Mouse (Mus musculus) splenic B cell, adult 2 months (primary cell): ENCODE measurements at regions not wholly inside any gene's neighbourhood (a gene's known extent, or its start where the extent isn't known, plus 50 kb on each side); places are given as distances from the start of the nearest gene placed in this dataset.
A peak's percentile ranks its signal among the peaks of the same experiment; 100 is the strongest.

Experiments used
- DNase-seq: peaks from one replicate; pipeline ENCODE4 v3.0.0-alpha.2; 2011; ENCODE audit warnings: low read depth, low spot score
- H3K27me3 ChIP-seq: 2 replicates; pipeline ENCODE4 v1.6.1; 2012; ENCODE audit warnings: mild to moderate bottlenecking, low read length, moderate library complexity, mixed read lengths; ENCODE audit not compliant: control insufficient read depth, poor library complexity, insufficient read depth, severe bottlenecking
- H3K36me3 ChIP-seq: 2 replicates; pipeline ENCODE4 v1.6.1; 2012; ENCODE audit warnings: mild to moderate bottlenecking, low read length, moderate library complexity, mixed read lengths; ENCODE audit not compliant: control insufficient read depth, poor library complexity, insufficient read depth, severe bottlenecking

- DNase-seq: no peak
- 0 out of 2 replicates have a peak, but pooled peaks cover 2% of the 10 kb centered on the region for H3K27me3 ChIP-seq
- no peaks in the 10 kb centered on the region for H3K36me3 ChIP-seq
These were observed 155.1 kb downstream of the Insig2 start for GRCm38 (mm10) chr1:121177136-121177907.

GRCm38 (mm10) chr1:121177908-121178311 lies 154.5 kb downstream of the Insig2 start:
- DNase-seq: no peak
- H3K27me3 ChIP-seq: 0 out of 2 replicates have a peak, but pooled peaks cover 2% of the 10 kb centered on the region
- no peaks in the 10 kb centered on the region for H3K36me3 ChIP-seq

GRCm38 (mm10) chr1:121178611-121179245 lies 153.7 kb downstream of the Insig2 start:
- H3K27me3 ChIP-seq: 0 out of 2 replicates have a peak, but pooled peaks cover 2% of the 10 kb centered on the region
- DNase-seq: no peak
- H3K36me3 ChIP-seq: no peaks in the 10 kb centered on the region

DNA sequence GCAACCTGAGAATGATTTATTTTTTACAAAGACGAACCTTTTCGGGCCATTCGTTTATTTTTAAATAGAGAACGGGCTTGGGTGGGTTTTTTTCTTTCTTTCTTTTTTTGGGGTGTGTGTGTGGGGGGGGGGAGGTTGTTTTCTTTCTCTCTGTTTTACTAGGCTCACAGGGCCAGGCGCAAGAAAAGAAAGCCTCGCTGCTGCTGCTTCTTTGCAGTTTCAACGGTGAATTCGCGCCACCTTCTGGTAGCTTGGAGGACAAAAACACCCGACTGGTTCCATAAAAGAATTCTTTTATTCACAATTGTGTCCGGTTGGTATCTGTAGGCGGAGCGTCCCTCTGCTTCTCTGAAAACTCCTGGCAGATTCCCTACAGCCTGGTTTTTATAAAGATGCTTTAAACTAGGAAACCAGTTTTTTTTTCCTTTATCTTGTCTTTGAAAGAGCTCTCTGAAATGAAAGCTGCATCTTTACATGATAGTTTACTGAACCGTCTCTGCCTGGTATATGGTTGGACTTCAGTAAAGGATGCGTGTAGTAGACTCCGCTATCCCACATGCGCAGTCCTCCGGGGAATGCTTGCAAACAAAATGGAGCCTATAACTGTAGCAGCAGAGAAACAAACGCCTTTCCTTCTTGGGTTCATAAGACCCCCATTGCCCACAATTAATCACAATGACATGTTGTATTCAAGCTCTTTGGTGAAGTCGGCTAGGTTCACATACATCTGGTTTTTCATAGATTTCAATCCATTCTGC lies 151.9 kb downstream of the Insig2 start:
- peak; percentile 41 for DNase-seq
- H3K27me3 ChIP-seq: 0 out of 2 replicates have a peak, but pooled peaks cover 2% of the 10 kb centered on the region

GRCm38 (mm10) chr1:121188895-121189294 lies 143.5 kb downstream of the Insig2 start:
- H3K36me3 ChIP-seq: no peaks in the 10 kb centered on the region
- H3K27me3 ChIP-seq: no peaks in the 10 kb centered on the region
- DNase-seq: no peak

More for the DNA sequence above, 151.9 kb downstream of the Insig2 start:
- H3K36me3 ChIP-seq: no peaks in the 10 kb centered on the region

- Histone ChIP-seq H3K36me3 (no peaks in the 10 kb centered on the region), H3K27me3 (no peaks in the 10 kb centered on the region)
- no peak for DNase-seq
These were observed 137.6 kb downstream of the Insig2 start for GRCm38 (mm10) chr1:121194800-121195199.

DNA sequence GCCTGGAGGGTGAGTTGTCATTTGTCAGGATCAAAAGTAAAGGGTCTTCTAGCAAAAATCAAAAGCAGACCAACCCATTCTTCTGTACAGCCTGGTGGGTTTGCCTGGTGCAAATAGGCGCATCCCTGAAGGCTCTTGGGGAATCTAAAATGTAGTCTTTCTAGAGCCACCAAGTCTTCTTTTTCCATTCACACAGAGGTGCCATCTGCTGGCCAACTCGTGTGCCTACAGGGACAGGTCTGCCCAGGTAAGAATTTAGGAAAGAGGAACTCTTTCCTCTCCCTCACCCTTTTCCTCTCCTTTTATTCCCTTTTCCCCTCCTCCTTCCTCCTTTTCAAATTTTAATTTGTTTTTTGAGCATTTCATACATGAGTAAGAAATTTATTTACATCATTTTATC lies 116.5 kb downstream of the Insig2 start:
- peak; percentile 1 for DNase-seq
- Histone ChIP-seq H3K27me3 (no peaks in the 10 kb centered on the region), H3K36me3 (no peaks in the 10 kb centered on the region)

GRCm38 (mm10) chr1:121224250-121224649 lies 108.1 kb downstream of the Insig2 start:
- no peaks in the 10 kb centered on the region for H3K36me3 ChIP-seq
- DNase-seq: no peak
- H3K27me3 ChIP-seq: no peaks in the 10 kb centered on the region

- H3K27me3 ChIP-seq: no peaks in the 10 kb centered on the region
- no peak for DNase-seq
- no peaks in the 10 kb centered on the region for H3K36me3 ChIP-seq
These were observed 105.7 kb downstream of the Insig2 start for GRCm38 (mm10) chr1:121226466-121227232.

DNA sequence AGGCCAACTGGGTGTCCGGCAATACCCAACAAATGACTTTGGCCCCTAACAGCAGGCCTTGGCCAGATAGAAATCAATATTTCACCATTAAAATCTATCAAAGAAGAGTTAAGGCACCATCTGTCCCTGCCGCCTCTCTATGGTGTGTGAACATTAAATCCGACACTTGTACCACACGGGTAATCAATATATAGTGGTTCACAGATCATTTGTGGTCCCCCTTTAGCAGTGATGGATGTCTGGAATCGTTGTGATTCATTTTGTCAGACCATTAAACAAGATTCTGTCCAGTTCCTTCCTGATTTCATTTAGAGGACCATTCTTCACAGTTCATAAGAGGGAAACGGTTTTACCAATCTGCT lies 105.2 kb downstream of the Insig2 start:
- Histone ChIP-seq H3K27me3 (no peaks in the 10 kb centered on the region), H3K36me3 (no peaks in the 10 kb centered on the region)
- no peak for DNase-seq

GRCm38 (mm10) chr1:121243576-121243975 lies 88.8 kb downstream of the Insig2 start:
- Histone ChIP-seq H3K27me3 (no peaks in the 10 kb centered on the region), H3K36me3 (no peaks in the 10 kb centered on the region)
- no peak for DNase-seq

DNA sequence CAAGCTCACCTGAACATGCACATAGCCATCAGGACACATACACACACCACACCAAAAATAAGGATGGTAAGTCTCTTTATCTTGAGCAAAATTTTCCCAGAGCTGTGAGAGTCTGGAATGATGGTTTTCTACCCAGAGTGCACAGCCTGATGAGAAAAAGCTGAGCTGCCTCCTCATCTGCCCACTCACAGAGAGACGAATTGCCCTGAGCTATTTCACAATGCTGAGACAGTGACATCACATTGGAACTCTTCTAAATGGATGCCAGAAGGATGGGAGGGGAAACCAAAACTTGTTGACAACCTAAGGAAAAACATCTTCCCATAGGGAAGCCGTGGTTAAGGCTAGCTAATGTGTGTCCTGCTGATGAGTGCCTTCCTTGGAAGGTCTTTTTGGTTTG lies 84.8 kb downstream of the Insig2 start:
- Histone ChIP-seq H3K36me3 (no peaks in the 10 kb centered on the region), H3K27me3 (no peaks in the 10 kb centered on the region)
- no peak for DNase-seq

DNA sequence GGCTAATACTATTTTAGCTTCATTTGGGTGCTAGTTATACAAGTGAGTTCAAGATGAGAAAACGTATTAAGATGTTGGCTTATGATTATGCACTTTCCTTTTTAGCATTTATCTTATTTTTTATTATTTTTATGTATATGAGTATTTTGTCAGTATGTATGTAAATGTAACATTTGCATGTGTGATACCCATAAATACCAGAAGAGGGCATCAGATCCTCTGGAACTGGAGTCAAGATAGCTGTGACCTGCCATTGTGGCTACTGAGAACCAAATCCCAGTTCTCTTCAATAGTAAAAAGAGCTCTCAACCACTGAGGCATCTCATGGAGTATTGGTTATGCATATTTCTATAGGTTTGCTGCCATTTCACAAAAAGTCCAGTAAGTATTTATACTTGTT lies 83.3 kb downstream of the Insig2 start:
- H3K27me3 ChIP-seq: no peaks in the 10 kb centered on the region
- H3K36me3 ChIP-seq: no peaks in the 10 kb centered on the region
- DNase-seq: peak; percentile 66

DNA sequence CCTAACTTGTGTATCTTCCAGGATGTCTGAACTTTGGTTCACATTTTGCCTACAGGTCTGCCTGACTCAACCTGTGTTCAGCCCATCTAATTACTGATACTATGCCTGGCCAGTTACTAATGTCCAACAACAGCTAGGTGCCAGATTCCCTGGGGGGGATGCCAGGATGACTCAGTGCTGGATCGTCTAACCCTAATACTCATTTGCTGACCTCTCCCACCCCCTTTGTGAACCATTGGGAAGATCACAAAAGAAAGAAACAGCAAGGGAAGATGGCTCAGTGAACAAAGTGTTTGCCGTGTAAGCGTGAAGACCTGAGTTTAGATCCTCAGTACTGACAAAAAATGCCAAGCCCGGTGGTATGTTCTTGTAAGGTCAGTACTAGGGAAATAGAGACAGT lies 81.7 kb downstream of the Insig2 start:
- DNase-seq: no peak
- Histone ChIP-seq H3K27me3 (no peaks in the 10 kb centered on the region), H3K36me3 (no peaks in the 10 kb centered on the region)
